In the genomic region with DNA sequence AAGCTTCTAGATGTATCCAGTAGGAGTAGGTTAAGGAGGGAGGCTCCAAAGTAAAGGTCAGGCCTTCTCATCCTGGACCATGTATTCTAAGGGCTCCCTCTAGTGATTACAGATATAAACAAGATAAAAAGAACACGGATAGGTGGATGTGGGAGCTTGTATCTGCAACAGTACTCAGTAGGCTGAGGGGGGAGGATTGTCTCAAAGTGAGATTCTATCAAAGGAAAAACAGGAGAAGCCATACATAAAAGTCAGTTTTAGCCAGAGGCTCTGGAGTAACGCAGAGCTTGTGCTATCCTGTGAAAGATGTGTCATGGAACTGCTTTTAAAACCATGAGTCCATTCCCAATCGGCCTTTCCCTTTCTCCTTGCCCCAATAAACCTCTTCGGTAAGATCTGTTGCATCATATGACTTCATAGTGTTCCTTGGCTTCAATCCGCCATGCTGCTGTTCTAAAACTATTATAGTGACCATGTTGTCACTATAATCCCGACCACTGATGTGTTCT, we compare ENCODE assay signal across 7 mouse cellular contexts. TPM values are rescaled to one million over a fixed set of nuclear protein-coding genes. Genes with fewer than 3 reads are reported as not detected.
DNase-seq lines count a peak whose midpoint lies in the region; ATAC-seq and TF ChIP-seq lines count a peak whose summit lies in the region.

No protein-coding gene starts in this region.

- peak overlapping the region; percentile 79 for H3K9ac ChIP-seq in heart, embryonic 16.5 days (ENCODE audit: low read length)

- ATAC-seq in heart, embryonic 16.5 days (replicated peaks; ENCODE audit: extremely low read depth, insufficient read depth, low FRiP score), result no peak
- peak; percentile 41 for ATAC-seq in megakaryocyte, adult 5-6 weeks (ENCODE audit: poor library complexity, severe bottlenecking)

- no peaks in the 10 kb centered on the region for H3K27me3 ChIP-seq in E14TG2a.4 (ENCODE audit: insufficient read depth, low read length)
- no peaks in the 10 kb centered on the region for H3K27me3 ChIP-seq in heart, embryonic 16.5 days (ENCODE audit: control insufficient read depth, insufficient read depth, low read length)

- no peak; the same call in 1 of the 2 replicates for TF ChIP-seq CTCF in E14TG2a.4 (conservative IDR thresholded peaks at IDR 0.05; ENCODE audit: low read length)
- TF ChIP-seq CTCF in cortical plate, adult 2 months (IDR thresholded peaks at IDR 0.05; ENCODE audit: extremely low read depth, insufficient read depth, low read length), result peak; percentile 28; the same call in 1 of the 2 replicates
- peak; percentile 82 for TF ChIP-seq CTCF in layer of hippocampus, adult 2 months (conservative IDR thresholded peaks at IDR 0.05)

- H3K27ac ChIP-seq in cortical plate, adult 2 months (ENCODE audit: insufficient read depth, low read length), result peak overlapping the region; percentile 53
- peak overlapping the region; percentile 96 for H3K27ac ChIP-seq in heart, embryonic 16.5 days (ENCODE audit: low read length)
- peak overlapping the region; percentile 99 for H3K27ac ChIP-seq in layer of hippocampus, adult 2 months

- H3K4me3 ChIP-seq in E14TG2a.4 (replicated peaks; ENCODE audit: low read length), result peak overlapping the region; percentile 89
- H3K4me3 ChIP-seq in cortical plate, adult 2 months (ENCODE audit: insufficient read depth, low read length), result peak overlapping the region; percentile 74; the same call in 1 of the 2 replicates
- H3K4me3 ChIP-seq in heart, embryonic 16.5 days (ENCODE audit: low read length), result peak overlapping the region; percentile 91
- H3K4me3 ChIP-seq in layer of hippocampus, adult 2 months, result peak overlapping the region; percentile 95

- no peak for TF ChIP-seq POLR2A in cortical plate, adult 2 months (IDR thresholded peaks at IDR 0.05; ENCODE audit: extremely low read depth, insufficient read depth, low read length)

- peaks cover 48% of the 10 kb centered on the region for H3K4me1 ChIP-seq in E14TG2a.4 (replicated peaks; ENCODE audit: low read depth, low read length)
- peaks cover 2% of the 10 kb centered on the region; the same call in 1 of the 2 replicates for H3K4me1 ChIP-seq in cortical plate, adult 2 months (ENCODE audit: control insufficient read depth, insufficient read depth, low read length)
- H3K4me1 ChIP-seq in heart, embryonic 16.5 days (ENCODE audit: control insufficient read depth, insufficient read depth, low read length), result peaks cover 29% of the 10 kb centered on the region

- no peaks in the 10 kb centered on the region for H3K9me3 ChIP-seq in E14TG2a.4 (ENCODE audit: low read length)
- no peaks in the 10 kb centered on the region for H3K9me3 ChIP-seq in heart, embryonic 16.5 days (replicated peaks; ENCODE audit: control insufficient read depth, low read length)

- WGBS in heart, embryonic 16.5 days, result 47% methylated on average over 6 of the region's 6 CpGs

- H3K36me3 ChIP-seq in E14TG2a.4 (ENCODE audit: insufficient read depth, low read length), result peaks cover 26% of the 10 kb centered on the region
- H3K36me3 ChIP-seq in heart, embryonic 16.5 days (ENCODE audit: control insufficient read depth, insufficient read depth), result peaks cover 2% of the 10 kb centered on the region; the same call in 1 of the 2 replicates

- peak; percentile 75 for DNase-seq in A20 (ENCODE audit: low read depth, low spot score)
- peak; percentile 18 to 39 for DNase-seq in layer of hippocampus, adult 2 months (ENCODE audit: low spot score in 2 of 2)
- DNase-seq in telencephalon, adult 2 months (ENCODE audit: low read depth, low spot score), result peak; percentile 60

- peak overlapping the region; percentile 77 for H3K4me2 ChIP-seq in heart, embryonic 16.5 days (ENCODE audit: low read depth, low read length)

RNA-seq across cellular contexts. Expression of a gene that starts 0.8 kb away (rescaled TPM):
- polyA plus RNA-seq in cortical plate, adult 2 months (2012; rRNA removed), result 17.5 and 20.7 TPM in 2 replicates
- 46.3 and 53.6 TPM in 2 replicates for polyA plus RNA-seq in heart, embryonic 16.5 days (2015; fragmentation: Nextera tagmentation; extraction: Ambion mirVana)
- total RNA-seq in layer of hippocampus, adult 2 months (2021), result 10 to 100 TPM; 28.8 to 31.6 TPM
- total RNA-seq in megakaryocyte, adult 5-6 weeks (2015), result 4.3 and 10.3 TPM in 2 replicates
- 3.8 and 14.3 TPM in 2 replicates for total RNA-seq in megakaryocyte, adult 5-6 weeks (2017)

RNA-seq across cellular contexts. Expression of a gene that starts 26.2 kb away (rescaled TPM):
- 47.2 and 47.5 TPM in 2 replicates for polyA plus RNA-seq in cortical plate, adult 2 months (2012; rRNA removed)
- 7.6 and 8.3 TPM in 2 replicates for polyA plus RNA-seq in heart, embryonic 16.5 days (2015; fragmentation: Nextera tagmentation; extraction: Ambion mirVana)
- 10 to 100 TPM; 96.1 to 99.5 TPM for total RNA-seq in layer of hippocampus, adult 2 months (2021)
- total RNA-seq in megakaryocyte, adult 5-6 weeks (2015), result 17.6 and 18.9 TPM in 2 replicates
- total RNA-seq in megakaryocyte, adult 5-6 weeks (2017), result 21.6 and 25.9 TPM in 2 replicates

RNA-seq across cellular contexts. Expression of a gene that starts 56.0 kb away (rescaled TPM):
- 0.29 TPM in 1 of 2 replicates, not detected in the other for polyA plus RNA-seq in cortical plate, adult 2 months (2012; rRNA removed)
- 1.3 and 1.4 TPM in 2 replicates for polyA plus RNA-seq in heart, embryonic 16.5 days (2015; fragmentation: Nextera tagmentation; extraction: Ambion mirVana)
- not detected for total RNA-seq in layer of hippocampus, adult 2 months (2021)
- not detected in 2 replicates for total RNA-seq in megakaryocyte, adult 5-6 weeks (2015)
- total RNA-seq in megakaryocyte, adult 5-6 weeks (2017), result not detected in 2 replicates
